Mouse (Mus musculus) layer of hippocampus, postnatal 14 days (tissue): Measurements from ENCODE around the gene Tmem30a. TPM values are rescaled to one million over a fixed set of nuclear protein-coding genes. Genes with fewer than 3 reads are reported as not detected.

Source experiments
- total RNA-seq, 2 experiments: library from RNA; stranded (reverse); gene quantifications; 2 replicates each; pipeline ENCODE4 v1.2.3; 2021

Gene Tmem30a
- total RNA-seq, 2 experiments from 2014 or later = 203 to 209 TPM

Other genes starting within 250 kb of the Tmem30a start
- 1 to 10 TPM; 8.8 to 8.9 TPM for gene Col12a1, start 74.7 kb downstream of the Tmem30a start, total RNA-seq
- 100 to 1,000 TPM; 382 to 395 TPM for gene Cox7a2, start 33.6 kb downstream of the Tmem30a start, total RNA-seq
- gene Filip1, start 219.3 kb upstream of the Tmem30a start, total RNA-seq = 10 to 100 TPM; 13.6 to 15.5 TPM